Mouse (Mus musculus) lung, adult 18-20 months (tissue): ENCODE measurements around the gene Cdh23.

Experiments used
- DNase-seq, 2 experiments: peaks; one replicate each; pipeline ENCODE4 v3.0.0; 2022; ENCODE audit warnings: mixed read lengths in 2 of 2

Gene Cdh23

GRCm38 (mm10) chr10:60634391-60634790, 61.9 kb downstream of the Cdh23 start:
- no peak for DNase-seq

DNA sequence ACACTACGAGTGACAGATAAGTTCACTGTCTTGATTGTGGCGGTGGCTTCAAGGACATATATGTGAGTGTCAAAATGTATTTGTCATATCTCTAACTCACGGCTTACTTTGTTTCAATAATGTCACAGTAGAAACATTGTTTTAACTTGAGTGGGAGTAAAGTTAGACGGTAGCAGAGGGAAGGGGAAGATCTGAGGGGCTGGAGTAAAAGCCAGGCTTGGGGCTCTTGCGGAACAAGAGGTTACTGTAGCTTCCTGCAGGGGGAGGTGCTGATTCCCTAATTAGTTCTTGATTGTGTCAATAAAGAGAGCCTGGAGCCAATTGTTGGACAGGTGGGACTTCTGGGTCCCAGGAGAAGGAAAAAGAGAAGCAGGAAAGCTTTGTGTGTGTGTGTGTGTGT, 70.2 kb downstream of the Cdh23 start:
- no peak for DNase-seq

GRCm38 (mm10) chr10:60625511-60625910, 70.8 kb downstream of the Cdh23 start:
- DNase-seq, result no peak

DNA sequence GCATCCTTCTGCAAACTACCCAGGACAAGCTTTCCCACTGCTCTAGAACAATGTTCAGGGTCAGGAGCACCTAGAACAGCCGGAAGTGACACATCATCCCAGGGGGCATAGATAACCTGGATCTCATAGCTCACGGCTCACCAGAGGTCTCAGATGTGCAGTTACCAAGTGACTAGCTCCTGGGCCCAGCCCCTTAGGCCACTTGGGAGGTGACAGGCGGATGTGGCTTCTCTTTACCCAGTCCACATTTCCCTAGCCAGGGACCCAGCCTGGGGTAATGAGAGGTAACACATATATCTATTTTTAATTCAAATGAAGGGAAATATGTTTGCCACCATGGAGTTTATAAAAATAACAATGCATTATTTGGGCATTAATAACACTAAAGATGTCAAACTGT, 71.3 kb downstream of the Cdh23 start:
- DNase-seq, result no peak

GRCm38 (mm10) chr10:60624217-60624708, 72.0 kb downstream of the Cdh23 start:
- no peak for DNase-seq

- DNase-seq, result no peak
These were observed 73.5 kb downstream of the Cdh23 start for GRCm38 (mm10) chr10:60622836-60623235.

GRCm38 (mm10) chr10:60621470-60622170, 74.7 kb downstream of the Cdh23 start:
- DNase-seq, result no peak

DNA sequence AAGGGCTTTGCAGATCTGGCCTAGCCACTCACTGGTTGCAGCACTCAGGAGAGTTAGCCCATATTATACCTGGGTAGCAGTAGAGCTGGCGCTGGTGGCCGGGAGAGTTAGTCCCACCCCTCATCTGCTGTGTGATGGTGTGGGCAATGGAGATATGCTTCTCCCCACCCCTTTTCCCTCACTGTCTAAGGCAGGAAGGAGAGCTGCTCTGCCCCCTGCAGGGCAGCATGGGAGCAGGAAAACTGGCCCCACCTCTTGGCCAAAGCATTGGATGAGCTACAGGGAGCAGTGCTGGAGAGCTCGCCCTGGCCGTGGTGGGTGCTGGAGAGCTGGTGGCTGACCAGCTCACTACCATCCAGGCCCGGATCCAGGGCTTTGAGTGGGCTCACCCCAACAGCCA, 80.4 kb downstream of the Cdh23 start:
- DNase-seq, result no peak

GRCm38 (mm10) chr10:60612893-60613292, 83.4 kb downstream of the Cdh23 start:
- DNase-seq, result no peak

- no peak for DNase-seq
These were observed 89.1 kb downstream of the Cdh23 start for GRCm38 (mm10) chr10:60607166-60607565.

DNA sequence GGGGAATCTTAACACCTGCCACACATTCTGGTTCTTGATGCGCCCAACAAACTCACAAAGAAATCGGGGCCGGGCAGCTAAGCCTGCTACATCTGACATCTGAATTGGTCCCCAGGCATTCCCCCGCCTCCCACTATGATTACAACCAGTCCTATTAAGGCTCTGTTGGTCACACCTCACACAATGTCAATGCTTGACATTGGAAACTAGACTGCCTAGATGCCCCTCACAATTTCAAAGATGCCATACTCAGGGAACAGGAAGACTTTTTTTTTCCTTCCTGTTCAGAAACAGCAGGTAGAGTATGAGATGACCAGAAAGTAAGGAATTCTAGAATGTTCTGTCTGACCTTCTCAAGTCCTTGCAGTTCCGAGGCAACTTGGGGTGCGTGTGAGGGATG, 89.6 kb downstream of the Cdh23 start:
- no peak for DNase-seq

DNA sequence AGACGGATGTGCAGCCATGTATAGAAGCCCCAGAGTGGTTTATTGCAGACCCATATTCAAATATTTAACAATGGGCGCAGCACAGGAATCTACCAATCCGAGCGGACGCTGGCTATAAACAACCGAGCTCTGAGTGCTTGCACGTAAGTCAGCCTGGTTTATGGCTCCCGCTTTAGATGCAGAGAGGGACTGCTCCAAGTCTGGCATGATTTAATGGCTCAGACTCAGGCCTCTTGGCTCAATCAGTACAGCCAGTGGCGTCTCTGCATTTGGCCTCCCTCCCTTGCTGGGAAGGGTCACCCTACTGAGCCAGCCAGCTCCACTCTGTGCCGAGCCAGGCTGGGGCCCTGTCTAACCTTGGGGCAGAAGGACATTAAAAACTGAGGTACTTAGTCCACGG, 94.1 kb downstream of the Cdh23 start:
- DNase-seq, result no peak

GRCm38 (mm10) chr10:60595166-60595565, 101.1 kb downstream of the Cdh23 start:
- DNase-seq, result no peak

GRCm38 (mm10) chr10:60592881-60593575, 103.3 kb downstream of the Cdh23 start:
- DNase-seq, result no peak

GRCm38 (mm10) chr10:60591281-60591680, 105.0 kb downstream of the Cdh23 start:
- no peak for DNase-seq

GRCm38 (mm10) chr10:60590241-60590640, 106.0 kb downstream of the Cdh23 start:
- DNase-seq, result no peak

- no peak for DNase-seq
These were observed 110.6 kb downstream of the Cdh23 start for GRCm38 (mm10) chr10:60585691-60586090.

DNA sequence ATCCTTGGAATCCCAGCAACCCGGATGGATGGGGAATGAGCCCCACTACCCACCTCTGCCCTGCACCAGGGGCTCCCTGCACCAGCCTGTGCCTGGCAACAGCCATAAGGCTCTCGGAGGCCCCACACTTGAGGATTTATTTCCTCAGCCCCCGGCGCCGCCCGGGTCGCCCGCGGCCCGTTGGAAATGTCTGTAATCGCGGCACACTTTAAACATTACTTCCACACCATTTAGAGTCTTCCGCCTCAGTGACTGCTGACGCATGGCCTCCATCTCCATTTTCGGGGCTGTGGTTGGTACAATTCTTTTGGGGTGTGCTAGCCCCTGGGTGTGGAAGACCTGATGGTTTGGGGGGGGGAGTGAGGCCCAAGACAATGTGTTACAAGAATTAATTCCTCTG, 113.3 kb downstream of the Cdh23 start:
- no peak for DNase-seq

- no peak for DNase-seq
These were observed 115.6 kb downstream of the Cdh23 start for GRCm38 (mm10) chr10:60580666-60581065.

- no peak for DNase-seq
These were observed 117.4 kb downstream of the Cdh23 start for GRCm38 (mm10) chr10:60578738-60579538.

- no peak for DNase-seq
These were observed 118.2 kb downstream of the Cdh23 start for GRCm38 (mm10) chr10:60577920-60578737.

- DNase-seq, result peak; percentile 69 to 75
These were observed 119.0 kb downstream of the Cdh23 start for GRCm38 (mm10) chr10:60577125-60577919.
